Mouse (Mus musculus) G1E (cell line): ENCODE data around the gene Apoa1.

ENCODE experiments used
- CTCF ChIP-seq: IDR thresholded peaks from 2 replicates; pipeline ENCODE4 v1.5.1; 2012; ENCODE audit warnings: low read depth, low read length, inconsistent platforms, mixed read lengths
- GATA1 ChIP-seq: IDR thresholded peaks from 2 replicates; pipeline ENCODE4 v1.6.1; 2012; ENCODE audit warnings: borderline replicate concordance, low read length, inconsistent platforms, mixed read lengths
- POLR2AphosphoS5 ChIP-seq: IDR thresholded peaks from 2 replicates; pipeline ENCODE4 v1.6.1; 2012; ENCODE audit warnings: low read depth, low read length, inconsistent platforms; ENCODE audit not compliant: insufficient replicate concordance
- TAL1 ChIP-seq: conservative IDR thresholded peaks from 2 replicates; pipeline ENCODE4 v1.6.1; 2012; ENCODE audit warnings: low read depth, low read length, inconsistent platforms, mixed read lengths

GRCm38 (mm10) chr9:46246752-46247324, 18.5 kb downstream of the Apoa1 start:
- no peak for TF ChIP-seq GATA1
- peak; percentile 39; the same call in 1 of the 2 replicates for TF ChIP-seq CTCF
- TF ChIP-seq TAL1 = no peak
- TF ChIP-seq POLR2AphosphoS5 = no peak
